21 mouse cellular contexts compared by ENCODE assay signal in genomic region chr8:126669919-126670318, GRCm38 (mm10).
DNase-seq lines count a peak whose midpoint lies in the region; ATAC-seq and TF ChIP-seq lines count a peak whose summit lies in the region.
"Had no signal": no experiment of that assay in that cellular context is flagged by ENCODE, and none has a peak within 500 bp of the region (broad histone marks: within the 10 kb centered on the region; RNA-seq: fewer than 3 reads in every experiment).

No protein-coding gene starts in this region.

- H3K36me3 ChIP-seq in heart, embryonic 14.5 days (ENCODE audit: control insufficient read depth, insufficient read depth, low read length): no peaks in the 10 kb centered on the region
- no peaks in the 10 kb centered on the region for H3K36me3 ChIP-seq in kidney, embryonic 15.5 days
- no peaks in the 10 kb centered on the region for H3K36me3 ChIP-seq in embryonic facial prominence, embryonic 13.5 days
- no peaks in the 10 kb centered on the region for H3K36me3 ChIP-seq in forebrain, postnatal 0 days (ENCODE audit: insufficient read depth)
- H3K36me3 ChIP-seq: embryonic facial prominence, embryonic 12.5 days had no signal

- ATAC-seq in heart, embryonic 14.5 days (ENCODE audit: insufficient number of reproducible peaks, insufficient read depth, low FRiP score, low read depth): no peak
- ATAC-seq in kidney, embryonic 15.5 days (replicated peaks; ENCODE audit: low FRiP score): no peak
- ATAC-seq in embryonic facial prominence, embryonic 13.5 days (ENCODE audit: insufficient number of reproducible peaks, insufficient read depth, low FRiP score, low TSS enrichment, low read depth): no peak
- no peak for ATAC-seq in forebrain, postnatal 0 days
- ATAC-seq: hindbrain, embryonic 16.5 days had no signal

- peak overlapping the region in 1 of 2 experiments; percentile 100; a peak in 1 of 4 replicates for H3K27ac ChIP-seq in heart, embryonic 14.5 days (replicated peaks in 1 of 2; ENCODE audit: control insufficient read depth in 1 of 2, insufficient read depth in 1 of 2, low read depth in 2 of 2, low read length in 2 of 2)
- H3K27ac ChIP-seq in kidney, embryonic 15.5 days: peak overlapping the region; percentile 33; the same call in 1 of the 2 replicates
- peak overlapping the region; percentile 99; the same call in 1 of the 2 replicates for H3K27ac ChIP-seq in embryonic facial prominence, embryonic 13.5 days
- no peak overlapping the region for H3K27ac ChIP-seq in forebrain, postnatal 0 days (ENCODE audit: low read depth, low read length)
- H3K27ac ChIP-seq: embryonic facial prominence, embryonic 12.5 days; left cerebral cortex, adult 2 months; macrophage had no signal

- WGBS in heart, embryonic 14.5 days: 96% methylated on average over 9 of the region's 9 CpGs
- 91% methylated on average over 9 of the region's 9 CpGs for WGBS in kidney, embryonic 15.5 days
- WGBS in embryonic facial prominence, embryonic 13.5 days: 74% methylated on average over 9 of the region's 9 CpGs
- 81% methylated on average over 9 of the region's 9 CpGs for WGBS in forebrain, postnatal 0 days

- TF ChIP-seq CTCF in forebrain, postnatal 0 days (IDR thresholded peaks at IDR 0.05; ENCODE audit: low read depth): no peak

- H3K9me3 ChIP-seq in heart, embryonic 14.5 days (ENCODE audit: control insufficient read depth, low read length): no peaks in the 10 kb centered on the region
- H3K9me3 ChIP-seq in kidney, embryonic 15.5 days (replicated peaks): no peaks in the 10 kb centered on the region
- no peaks in the 10 kb centered on the region for H3K9me3 ChIP-seq in embryonic facial prominence, embryonic 13.5 days
- H3K9me3 ChIP-seq in forebrain, postnatal 0 days (ENCODE audit: low read length): no peaks in the 10 kb centered on the region
- H3K9me3 ChIP-seq: embryonic facial prominence, embryonic 12.5 days had no signal

- intact Hi-C loops in heart, postnatal 25 days (cut with DNase I): loop anchor here (2.0 kb wide), 1 partner anchor 249 kb away; no protein-coding TSS in a partner anchor

- H3K4me1 ChIP-seq in heart, embryonic 14.5 days (ENCODE audit: control insufficient read depth in 2 of 2, insufficient read depth in 2 of 2, low read length in 2 of 2): peaks cover 39 to 43% of the 10 kb centered on the region in 2 experiments
- peaks cover 43% of the 10 kb centered on the region for H3K4me1 ChIP-seq in kidney, embryonic 15.5 days
- H3K4me1 ChIP-seq in embryonic facial prominence, embryonic 13.5 days: peaks cover 51% of the 10 kb centered on the region
- peaks cover 34% of the 10 kb centered on the region for H3K4me1 ChIP-seq in forebrain, postnatal 0 days (ENCODE audit: insufficient read depth)

- H3K4me2 ChIP-seq in heart, embryonic 14.5 days (ENCODE audit: low read length): no peak overlapping the region
- no peak overlapping the region for H3K4me2 ChIP-seq in kidney, embryonic 15.5 days
- no peak overlapping the region for H3K4me2 ChIP-seq in embryonic facial prominence, embryonic 13.5 days
- H3K4me2 ChIP-seq in forebrain, postnatal 0 days (ENCODE audit: low read depth): no peak overlapping the region
- H3K4me2 ChIP-seq: embryonic facial prominence, embryonic 12.5 days; liver, embryonic 11.5 days; midbrain, embryonic 11.5 days had no signal

- H3K4me3 ChIP-seq in heart, embryonic 14.5 days (ENCODE audit: control insufficient read depth in 1 of 2, insufficient read depth in 1 of 2, low read depth in 1 of 2, low read length in 2 of 2): no peak overlapping the region
- no peak overlapping the region for H3K4me3 ChIP-seq in kidney, embryonic 15.5 days (replicated peaks)
- no peak overlapping the region for H3K4me3 ChIP-seq in embryonic facial prominence, embryonic 13.5 days
- H3K4me3 ChIP-seq in forebrain, postnatal 0 days (ENCODE audit: low read depth, low read length): no peak overlapping the region
- H3K4me3 ChIP-seq: embryonic facial prominence, embryonic 12.5 days; left cerebral cortex, adult 2 months had no signal

- DNase-seq in cerebellum, adult 9-10 months: peak; percentile 18
- no peak for DNase-seq in cerebellum, adult 8-10 months
- no peak for DNase-seq in heart, postnatal 25 days (ENCODE audit: low spot score)
- DNase-seq in kidney, adult 11 months: no peak
- DNase-seq in forebrain, postnatal 0 days: no peak
- DNase-seq: adrenal gland, adult 2 months; cerebellum, adult 2 months; kidney, adult 8-10 months; left cerebral cortex, postnatal 4 days; lung, adult 2 months; retina, postnatal 1 day; thymus, postnatal 25 days had no signal

- H3K27me3 ChIP-seq in heart, embryonic 14.5 days (ENCODE audit: control insufficient read depth, insufficient read depth, low read length): no peaks in the 10 kb centered on the region
- H3K27me3 ChIP-seq in kidney, embryonic 15.5 days: no peaks in the 10 kb centered on the region
- no peaks in the 10 kb centered on the region for H3K27me3 ChIP-seq in embryonic facial prominence, embryonic 13.5 days
- no peaks in the 10 kb centered on the region for H3K27me3 ChIP-seq in forebrain, postnatal 0 days (ENCODE audit: insufficient read depth, low read length)
- H3K27me3 ChIP-seq: embryonic facial prominence, embryonic 12.5 days had no signal

- H3K9ac ChIP-seq in heart, embryonic 14.5 days (ENCODE audit: low read length): 0 out of 2 replicates have a peak overlapping the region, but pooled peaks have one; percentile 7
- no peak overlapping the region for H3K9ac ChIP-seq in kidney, embryonic 15.5 days
- no peak overlapping the region for H3K9ac ChIP-seq in embryonic facial prominence, embryonic 13.5 days
- no peak overlapping the region for H3K9ac ChIP-seq in forebrain, postnatal 0 days
- H3K9ac ChIP-seq: embryonic facial prominence, embryonic 12.5 days had no signal
